Mouse (Mus musculus) MEL (cell line): Measurements from ENCODE around the gene Muc20. TPM values are rescaled to one million over a fixed set of nuclear protein-coding genes. Genes with fewer than 3 reads are reported as not detected.

ENCODE experiments used
- DNase-seq: peaks from one replicate; pipeline ENCODE4 v3.0.0; 2011; ENCODE audit warnings: low read depth, low spot score
- H3K27ac ChIP-seq: 2 replicates; pipeline ENCODE4 v1.5.1; 2012; ENCODE audit warnings: low read depth, mild to moderate bottlenecking, control low read depth, low read length, moderate library complexity; ENCODE audit not compliant: control insufficient read depth
- H3K27me3 ChIP-seq, 2 experiments: fragments of 150-350 bp in 1 of 2; sonication (generic) in 1 of 2; 2 replicates each; pipeline ENCODE4 v1.6.1; 2012; ENCODE audit warnings: low read length in 2 of 2, mild to moderate bottlenecking in 2 of 2, improper control_type of control experiment in 1 of 2, moderate library complexity in 1 of 2; ENCODE audit not compliant: insufficient read depth in 2 of 2, control insufficient read depth in 1 of 2
- H3K36me3 ChIP-seq, 2 experiments: 2 replicates each; pipeline ENCODE4 v1.6.1; 2012 to 2014; ENCODE audit warnings: low read length in 2 of 2, improper control_type of control experiment in 1 of 2, inconsistent platforms in 1 of 2, mild to moderate bottlenecking in 1 of 2; ENCODE audit not compliant: insufficient read depth in 2 of 2, control insufficient read depth in 1 of 2
- H3K4me1 ChIP-seq, 2 experiments: fragments of 150-350 bp in 1 of 2; sonication (generic) in 1 of 2; 2 replicates each; pipeline ENCODE4 v1.6.1; 2012; ENCODE audit warnings: low read length in 2 of 2, improper control_type of control experiment in 1 of 2, mild to moderate bottlenecking in 1 of 2; ENCODE audit not compliant: insufficient read depth in 2 of 2, control insufficient read depth in 1 of 2
- H3K4me3 ChIP-seq, 2 experiments: fragments of 150-350 bp in 1 of 2; sonication (generic) in 1 of 2; 2 replicates each; pipeline ENCODE4 v1.5.1; 2012; ENCODE audit warnings: low read depth in 2 of 2, low read length in 2 of 2, mild to moderate bottlenecking in 2 of 2, moderate library complexity in 2 of 2, control low read depth in 1 of 2, improper control_type of control experiment in 1 of 2; ENCODE audit not compliant: control insufficient read depth in 1 of 2, insufficient read depth in 1 of 2
- H3K79me2 ChIP-seq: 2 replicates; pipeline ENCODE4 v1.6.1; 2012; ENCODE audit warnings: mild to moderate bottlenecking, low read length, moderate library complexity; ENCODE audit not compliant: control insufficient read depth, poor library complexity, insufficient read depth
- H3K9ac ChIP-seq: 2 replicates; pipeline ENCODE4 v1.6.1; 2012; ENCODE audit warnings: low read depth, mild to moderate bottlenecking, control low read depth, low read length, moderate library complexity; ENCODE audit not compliant: control insufficient read depth, poor library complexity, severe bottlenecking
- H3K9me3 ChIP-seq: fragments of 150-350 bp; sonication (generic); replicated peaks from 2 replicates; pipeline ENCODE4 v1.6.1; 2012; ENCODE audit warnings: mild to moderate bottlenecking, low read length, improper control_type of control experiment, moderate library complexity; ENCODE audit not compliant: insufficient read depth
- CHD1 ChIP-seq: IDR thresholded peaks from 2 replicates; pipeline ENCODE4 v1.6.1; 2012; ENCODE audit warnings: low read depth, mild to moderate bottlenecking, inconsistent platforms, low read length, improper control_type of control experiment
- CHD2 ChIP-seq: IDR thresholded peaks from 2 replicates; pipeline ENCODE4 v1.6.1; 2011; ENCODE audit warnings: low read length, improper control_type of control experiment
- CTCF ChIP-seq, 3 experiments: IDR thresholded peaks in 2 of 3; conservative IDR thresholded peaks in 1 of 3; 2 replicates each; pipeline ENCODE4 v1.5.1; 2011 to 2012; ENCODE audit warnings: low read length in 3 of 3, low read depth in 2 of 3, mild to moderate bottlenecking in 2 of 3, improper control_type of control experiment in 1 of 3, inconsistent platforms in 1 of 3, mixed read lengths in 1 of 3, moderate library complexity in 1 of 3; ENCODE audit not compliant: control insufficient read depth in 1 of 3, insufficient read depth in 1 of 3, poor library complexity in 1 of 3, severe bottlenecking in 1 of 3
- E2F4 ChIP-seq: IDR thresholded peaks from 2 replicates; pipeline ENCODE4 v1.6.1; 2011; ENCODE audit warnings: low read depth, low read length, improper control_type of control experiment, borderline replicate concordance
- ETS1 ChIP-seq: IDR thresholded peaks from 2 replicates; pipeline ENCODE4 v1.6.1; 2012; ENCODE audit warnings: low read depth, mild to moderate bottlenecking, inconsistent platforms, low read length, improper control_type of control experiment, moderate library complexity
- GABPA ChIP-seq: IDR thresholded peaks from 2 replicates; pipeline ENCODE4 v1.6.1; 2012; ENCODE audit warnings: low read depth, mild to moderate bottlenecking, inconsistent platforms, low read length, improper control_type of control experiment, moderate library complexity
- GATA1 ChIP-seq: IDR thresholded peaks from 2 replicates; pipeline ENCODE4 v1.6.1; 2011; ENCODE audit warnings: low read depth, low read length, improper control_type of control experiment
- JUND ChIP-seq: IDR thresholded peaks from 2 replicates; pipeline ENCODE4 v1.6.1; 2011; ENCODE audit warnings: low read depth, mild to moderate bottlenecking, improper control_type of control experiment, low read length
- KAT2A ChIP-seq: conservative IDR thresholded peaks from 2 replicates; pipeline ENCODE4 v1.6.1; 2012; ENCODE audit warnings: low read depth, low read length, improper control_type of control experiment, inconsistent platforms
- MAFK ChIP-seq: IDR thresholded peaks from 2 replicates; pipeline ENCODE4 v1.6.1; 2011; ENCODE audit warnings: low read depth, mild to moderate bottlenecking, low read length, improper control_type of control experiment, borderline replicate concordance
- MAX ChIP-seq: IDR thresholded peaks from 2 replicates; pipeline ENCODE4 v1.6.1; 2011; ENCODE audit warnings: low read length, improper control_type of control experiment
- MYC ChIP-seq: IDR thresholded peaks from 2 replicates; pipeline ENCODE4 v1.6.1; 2011; ENCODE audit warnings: low read depth, mild to moderate bottlenecking, low read length, improper control_type of control experiment, moderate library complexity
- NELFE ChIP-seq: IDR thresholded peaks from 2 replicates; pipeline ENCODE4 v1.6.1; 2011; ENCODE audit warnings: low read depth, low read length, improper control_type of control experiment
- POLR2A ChIP-seq, 2 experiments: IDR thresholded peaks; 2 replicates each; pipeline ENCODE4 v1.6.1; 2011 to 2012; ENCODE audit warnings: low read length in 2 of 2, mild to moderate bottlenecking in 2 of 2, control low read depth in 1 of 2, improper control_type of control experiment in 1 of 2, low read depth in 1 of 2, moderate library complexity in 1 of 2; ENCODE audit not compliant: control insufficient read depth in 1 of 2, insufficient read depth in 1 of 2, poor library complexity in 1 of 2
- POLR2AphosphoS5 ChIP-seq: IDR thresholded peaks from 2 replicates; pipeline ENCODE4 v1.6.1; 2012; ENCODE audit warnings: low read depth, borderline replicate concordance, mild to moderate bottlenecking, inconsistent platforms, low read length, moderate library complexity, mixed read lengths
- RAD21 ChIP-seq: IDR thresholded peaks from 2 replicates; pipeline ENCODE4 v1.6.1; 2011; ENCODE audit warnings: mild to moderate bottlenecking, low read depth, low read length, improper control_type of control experiment
- SIN3A ChIP-seq: IDR thresholded peaks from 2 replicates; pipeline ENCODE4 v1.6.1; 2012; ENCODE audit warnings: low read length, improper control_type of control experiment, inconsistent platforms
- TAL1 ChIP-seq: IDR thresholded peaks from 2 replicates; pipeline ENCODE4 v1.6.1; 2012; ENCODE audit warnings: mild to moderate bottlenecking, inconsistent platforms, low read length, moderate library complexity, mixed read lengths
- TBP ChIP-seq: IDR thresholded peaks from 2 replicates; pipeline ENCODE4 v1.8.0; 2011; ENCODE audit warnings: low read depth, low read length, improper control_type of control experiment
- TCF12 ChIP-seq: IDR thresholded peaks from 2 replicates; pipeline ENCODE4 v1.6.1; 2014; ENCODE audit warnings: low read depth, mild to moderate bottlenecking, inconsistent platforms, low read length, improper control_type of control experiment, moderate library complexity
- UBTF ChIP-seq: IDR thresholded peaks from 2 replicates; pipeline ENCODE4 v1.6.1; 2012; ENCODE audit warnings: low read depth, mild to moderate bottlenecking, inconsistent platforms, low read length, improper control_type of control experiment, moderate library complexity, borderline replicate concordance; ENCODE audit not compliant: insufficient read depth
- USF1 ChIP-seq: IDR thresholded peaks from 2 replicates; pipeline ENCODE4 v1.6.1; 2014; ENCODE audit warnings: low read depth, mild to moderate bottlenecking, inconsistent platforms, low read length, improper control_type of control experiment, moderate library complexity
- USF2 ChIP-seq, 2 experiments: IDR thresholded peaks; 2 replicates each; pipeline ENCODE4 v1.6.1; 2011 to 2012; ENCODE audit warnings: improper control_type of control experiment in 2 of 2, low read length in 2 of 2, borderline replicate concordance in 1 of 2, inconsistent platforms in 1 of 2, low read depth in 1 of 2, mild to moderate bottlenecking in 1 of 2; ENCODE audit not compliant: insufficient read depth in 1 of 2
- ZKSCAN1 ChIP-seq: IDR thresholded peaks from 2 replicates; pipeline ENCODE4 v1.6.1; 2012; ENCODE audit warnings: low read depth, mild to moderate bottlenecking, inconsistent platforms, low read length, improper control_type of control experiment, moderate library complexity
- ZMIZ1 ChIP-seq: IDR thresholded peaks from 2 replicates; pipeline ENCODE4 v1.6.1; 2012; ENCODE audit warnings: low read depth, mild to moderate bottlenecking, inconsistent platforms, low read length, improper control_type of control experiment, moderate library complexity
- ZNF384 ChIP-seq: IDR thresholded peaks from 2 replicates; pipeline ENCODE4 v1.6.1; 2012; ENCODE audit warnings: low read depth, mild to moderate bottlenecking, inconsistent platforms, low read length, improper control_type of control experiment
- polyA plus RNA-seq, 2 experiments: library from polyadenylated mRNA; stranded (reverse) in 1 of 2; unstranded in 1 of 2; fragments of >175 nt in 1 of 2; fragments of >200 nt in 1 of 2; gene quantifications; 2 replicates each; pipeline versions ENCODE4 v1.2.1 to v1.2.4; 2012; ENCODE audit warnings: low replicate concordance in 2 of 2, low read depth in 1 of 2; ENCODE audit not compliant: insufficient read length in 2 of 2, insufficient read depth in 1 of 2, missing spikeins in 1 of 2
- total RNA-seq: library from RNA; depleted of rRNA; stranded (reverse); fragments of 300-350 nt; gene quantifications from 2 replicates; pipeline ENCODE4 v1.2.3, GENCODE M21; 2012

Gene Muc20
- total and polyA plus RNA-seq, 3 experiments: not detected

DNA sequence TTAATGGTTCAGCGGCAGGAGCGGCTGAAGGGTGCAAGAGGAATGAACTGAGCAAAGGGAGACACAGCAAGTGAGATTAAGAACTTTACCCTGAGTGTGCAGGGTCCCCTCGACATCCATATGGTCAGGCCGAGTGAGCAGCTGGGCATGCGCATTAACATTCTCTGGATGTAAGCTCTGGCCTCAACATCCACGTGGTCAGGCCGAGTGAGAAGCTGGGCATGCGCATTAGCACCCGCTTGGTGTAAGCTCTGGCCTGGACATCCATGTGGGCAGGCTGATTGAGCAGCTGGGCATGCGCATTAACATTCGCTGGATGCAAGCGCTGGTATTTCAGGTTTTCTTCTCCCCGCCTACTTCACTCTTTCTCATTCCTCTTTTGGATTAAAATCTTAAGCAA lies 12.4 kb downstream of the Muc20 start:
- Histone ChIP-seq H3K9me3 (no peaks in the 10 kb centered on the region), H3K4me3 (no peak overlapping the region), H3K79me2 (no peaks in the 10 kb centered on the region), H3K4me1 (no peaks in the 10 kb centered on the region), H3K27me3 (peaks cover 8 to 11% of the 10 kb centered on the region in 2 experiments), H3K36me3 (no peaks in the 10 kb centered on the region), H3K27ac (no peak overlapping the region), H3K9ac (no peak overlapping the region)
- no peak for TF ChIP-seq ZNF384
- no peak for TF ChIP-seq MAX
- TF ChIP-seq GABPA: no peak
- no peak for TF ChIP-seq JUND
- TF ChIP-seq RAD21: no peak
- TF ChIP-seq CHD1: no peak
- TF ChIP-seq ZKSCAN1: no peak
- TF ChIP-seq POLR2AphosphoS5: no peak
- TF ChIP-seq MAFK: no peak
- TF ChIP-seq NELFE: no peak
- no peak for TF ChIP-seq CHD2
- DNase-seq: no peak

DNA sequence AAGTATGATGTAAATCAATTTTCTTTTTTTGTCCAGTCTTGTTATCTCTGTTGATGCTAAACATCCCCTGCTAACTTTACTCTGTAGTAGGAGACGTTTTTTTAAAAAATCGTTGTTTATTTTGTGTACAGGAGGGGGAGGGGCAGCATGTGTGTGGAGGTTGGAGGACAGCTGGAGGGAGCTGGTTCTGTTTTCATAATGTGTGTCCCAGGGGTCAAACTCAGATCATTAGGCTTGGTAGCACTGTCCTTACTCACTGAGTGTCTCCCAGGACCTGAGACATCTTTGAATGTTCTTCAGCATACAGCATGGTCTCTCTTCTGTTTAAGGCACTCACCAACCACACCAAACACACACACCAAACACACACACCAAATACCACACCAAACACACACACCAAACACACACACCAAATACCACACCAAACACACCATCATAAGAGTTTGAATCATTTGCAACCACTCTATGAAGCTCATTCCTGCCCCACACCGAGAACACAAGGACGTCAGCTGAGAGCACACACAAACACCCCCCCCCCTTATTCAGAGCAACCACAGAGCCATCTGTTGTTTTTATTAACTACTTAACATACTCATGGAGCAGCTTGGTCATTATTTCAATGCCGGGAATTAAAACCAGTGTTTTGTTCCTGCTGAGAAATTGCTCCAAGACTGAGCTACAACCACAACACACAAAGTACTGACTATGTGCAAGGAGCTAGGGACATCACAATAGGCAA lies 13.7 kb downstream of the Muc20 start:
- Histone ChIP-seq H3K9me3 (no peaks in the 10 kb centered on the region), H3K79me2 (no peaks in the 10 kb centered on the region), H3K36me3 (no peaks in the 10 kb centered on the region)
- TF ChIP-seq POLR2A (IDR thresholded peaks at IDR 0.05; ENCODE audit: control insufficient read depth in 1 of 2, insufficient read depth in 1 of 2, low read depth in 1 of 2, low read length in 2 of 2, poor library complexity in 1 of 2) (no peak), ZNF384 (no peak), TCF12 (no peak), ZMIZ1 (no peak), CTCF (IDR thresholded peaks at IDR 0.05 in 2 of 3, conservative IDR thresholded peaks at IDR 0.05 in 1 of 3; ENCODE audit: control insufficient read depth in 1 of 3, insufficient read depth in 1 of 3, low read depth in 2 of 3, low read length in 3 of 3, poor library complexity in 1 of 3, severe bottlenecking in 1 of 3) (no peak), UBTF (no peak), MAX (no peak), TAL1 (no peak), USF1 (no peak), MYC (no peak), TBP (no peak), E2F4 (no peak), USF2 (IDR thresholded peaks at IDR 0.05; ENCODE audit: borderline replicate concordance in 1 of 2, insufficient read depth in 1 of 2, low read depth in 1 of 2, low read length in 2 of 2) (no peak), KAT2A (no peak), GATA1 (no peak), ETS1 (no peak), SIN3A (no peak)
- TF ChIP-seq, all 39 proteins: peak for 0
- DNase-seq: no peak
- H3K27me3 ChIP-seq: peaks cover 11 to 13% of the 10 kb centered on the region in 2 experiments
- H3K4me1 ChIP-seq: no peaks in the 10 kb centered on the region
- no peak overlapping the region for H3K27ac ChIP-seq
- no peak overlapping the region for H3K9ac ChIP-seq
- no peak overlapping the region for H3K4me3 ChIP-seq
